Mouse (Mus musculus) testis, adult 2 months (tissue): ENCODE results near the gene Auts2. TPM values are rescaled to one million over a fixed set of nuclear protein-coding genes. Genes with fewer than 3 reads are reported as not detected.

Experiments used
- H3K27ac ChIP-seq: fragments of 200-500 bp; 2 replicates; pipeline ENCODE4 v1.5.1; 2012; ENCODE audit warnings: low read depth, low read length; ENCODE audit not compliant: control insufficient read depth, insufficient read depth
- H3K27me3 ChIP-seq: fragments of 200-500 bp; 2 replicates; pipeline ENCODE4 v1.6.1; 2012; ENCODE audit warnings: mild to moderate bottlenecking, low read length, moderate library complexity; ENCODE audit not compliant: control insufficient read depth, insufficient read depth
- H3K36me3 ChIP-seq: fragments of 200-500 bp; 2 replicates; pipeline ENCODE4 v1.6.1; 2012; ENCODE audit warnings: mild to moderate bottlenecking, low read length; ENCODE audit not compliant: control insufficient read depth, insufficient read depth
- H3K4me1 ChIP-seq: fragments of 200-500 bp; 2 replicates; pipeline ENCODE4 v1.6.1; 2012; ENCODE audit warnings: low read length; ENCODE audit not compliant: control insufficient read depth, insufficient read depth
- H3K4me3 ChIP-seq: fragments of 200-500 bp; 2 replicates; pipeline ENCODE4 v1.5.1; 2012; ENCODE audit warnings: low read depth, mild to moderate bottlenecking, low read length, moderate library complexity, mixed read lengths; ENCODE audit not compliant: control insufficient read depth
- CTCF ChIP-seq: fragments of 200-500 bp; IDR thresholded peaks from 2 replicates; pipeline ENCODE4 v1.5.1; 2012; ENCODE audit warnings: low read depth, mild to moderate bottlenecking, inconsistent platforms, low read length, moderate library complexity; ENCODE audit not compliant: control insufficient read depth, insufficient read depth, insufficient replicate concordance
- POLR2A ChIP-seq: fragments of 200-500 bp; IDR thresholded peaks from 2 replicates; pipeline ENCODE4 v1.6.1; 2012; ENCODE audit warnings: low read depth, mild to moderate bottlenecking, inconsistent platforms, low read length, moderate library complexity; ENCODE audit not compliant: control insufficient read depth
- polyA plus RNA-seq: library from polyadenylated mRNA; depleted of rRNA; stranded (reverse); fragments of >200 nt; gene quantifications from 2 replicates; pipeline ENCODE4 v1.2.3, GENCODE M21; 2012

Gene Auts2
- polyA plus RNA-seq, 1 experiment: 4.3 TPM

DNA sequence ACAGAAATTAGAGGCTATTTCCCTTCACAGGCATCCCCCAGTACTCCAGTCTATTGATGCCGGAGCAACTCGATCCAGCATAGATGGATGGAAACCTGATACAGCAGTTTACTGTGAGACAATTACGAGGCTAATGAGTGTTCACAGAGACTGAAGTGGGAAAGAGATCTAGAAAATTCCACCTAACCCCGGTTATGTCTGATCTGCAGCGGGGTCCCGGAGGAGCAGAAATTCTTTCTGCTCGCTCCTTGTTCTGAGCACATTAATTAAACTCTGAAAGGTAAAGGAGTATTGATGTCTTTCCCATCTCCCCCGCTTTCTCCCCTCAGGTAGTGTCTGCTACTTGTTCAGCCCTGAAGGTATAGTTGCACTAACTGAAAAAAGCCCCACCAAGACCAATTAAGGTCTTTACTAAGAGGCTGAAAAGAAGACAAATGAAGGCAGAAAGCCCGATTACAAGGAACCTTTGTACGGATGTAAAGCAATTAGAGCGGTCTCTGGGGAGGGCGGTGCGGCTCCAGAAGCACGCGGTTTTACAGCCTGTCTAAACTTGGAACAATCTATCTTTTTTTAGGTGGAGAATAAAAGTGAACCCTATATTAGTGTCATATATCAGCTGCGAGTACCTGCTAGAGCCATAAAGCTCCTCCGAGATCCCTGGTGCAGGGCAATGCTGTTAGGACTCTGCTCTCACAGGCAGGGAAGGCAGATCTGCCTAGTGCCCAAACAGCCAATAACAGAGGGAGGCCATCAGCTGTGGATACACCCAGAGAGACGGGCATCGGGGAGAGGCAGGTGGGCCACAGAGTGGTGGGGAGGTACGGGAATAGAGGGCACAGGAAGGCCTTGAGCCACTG, 691.3 kb downstream of the Auts2 start:
- no peaks in the 10 kb centered on the region for H3K27me3 ChIP-seq
- no peak overlapping the region for H3K4me3 ChIP-seq
- no peaks in the 10 kb centered on the region for H3K4me1 ChIP-seq
- H3K27ac ChIP-seq: no peak overlapping the region
- no peaks in the 10 kb centered on the region for H3K36me3 ChIP-seq
- TF ChIP-seq CTCF (no peak), POLR2A (no peak)

DNA sequence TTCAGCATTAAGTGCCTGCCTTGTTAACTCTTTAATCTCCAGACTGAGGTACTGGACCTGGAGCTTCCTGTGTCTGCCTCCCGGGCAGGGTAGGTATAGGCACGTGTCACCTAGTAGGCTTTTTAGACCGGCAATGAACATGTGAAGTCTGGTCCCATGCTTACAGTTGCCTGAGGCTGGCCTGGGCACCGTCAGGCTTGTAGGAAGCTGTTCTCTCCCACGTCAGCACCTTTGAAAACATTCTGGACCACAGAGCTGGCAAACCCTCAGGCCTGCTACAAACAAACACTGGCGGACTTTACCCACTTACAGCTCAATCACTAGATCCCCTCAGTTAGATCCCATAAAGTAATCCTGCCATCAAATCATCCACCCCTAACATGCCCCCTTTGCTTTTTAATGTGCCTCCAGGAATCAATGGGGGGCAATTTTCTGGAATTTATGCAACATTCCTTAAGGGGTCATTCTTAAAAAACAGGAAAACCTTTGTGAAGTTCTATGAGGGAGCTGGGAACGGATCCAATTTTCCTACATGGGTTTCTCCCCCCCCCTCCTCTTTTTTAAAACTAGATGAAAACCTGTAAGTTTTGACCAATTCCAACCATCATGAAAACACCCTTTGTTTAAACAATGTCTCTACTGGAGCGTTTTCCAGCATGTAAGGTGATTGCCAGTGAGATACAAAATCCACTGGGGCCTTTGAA, 692.4 kb downstream of the Auts2 start:
- Histone ChIP-seq H3K4me1 (no peaks in the 10 kb centered on the region), H3K4me3 (no peak overlapping the region), H3K27me3 (no peaks in the 10 kb centered on the region), H3K36me3 (no peaks in the 10 kb centered on the region), H3K27ac (no peak overlapping the region)
- TF ChIP-seq CTCF (no peak), POLR2A (no peak)

DNA sequence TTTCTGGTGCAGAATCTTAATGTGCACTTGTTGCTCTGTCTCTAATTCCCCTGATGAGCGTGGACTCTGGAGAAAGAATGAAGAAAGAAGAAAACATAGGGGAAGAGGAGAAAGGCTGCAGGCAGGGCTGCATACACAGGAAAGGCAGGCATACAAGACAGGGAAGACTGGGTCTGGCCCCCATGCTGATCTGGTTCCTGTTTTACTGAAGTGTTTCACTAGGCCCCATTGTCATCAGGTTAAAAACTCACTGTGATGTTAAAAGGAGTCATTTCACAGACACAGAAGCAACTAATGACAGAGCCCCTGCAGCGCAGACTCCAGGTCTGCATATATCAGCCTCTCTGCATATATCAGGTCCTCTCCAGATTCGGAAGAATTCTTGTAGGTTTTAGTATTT, 693.5 kb downstream of the Auts2 start:
- Histone ChIP-seq H3K27me3 (no peaks in the 10 kb centered on the region), H3K4me3 (no peak overlapping the region), H3K27ac (no peak overlapping the region), H3K36me3 (no peaks in the 10 kb centered on the region), H3K4me1 (no peaks in the 10 kb centered on the region)
- TF ChIP-seq CTCF (no peak), POLR2A (no peak)

DNA sequence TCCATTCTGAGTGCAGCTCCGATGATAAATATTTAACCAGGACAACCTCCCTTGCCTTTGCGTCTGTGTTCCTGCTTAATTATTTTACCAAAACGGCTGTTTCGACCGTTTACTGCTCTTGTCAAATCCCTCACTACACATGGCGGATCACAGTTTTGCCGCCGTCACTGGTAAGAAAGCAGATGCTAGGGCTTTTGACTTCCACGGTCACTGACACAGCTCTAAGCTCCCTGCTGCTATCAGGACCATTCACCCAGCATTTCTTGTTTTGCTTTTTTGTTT, 698.7 kb downstream of the Auts2 start:
- no peaks in the 10 kb centered on the region for H3K27me3 ChIP-seq
- no peak for TF ChIP-seq CTCF
- no peak for TF ChIP-seq POLR2A
- no peak overlapping the region for H3K4me3 ChIP-seq
- H3K27ac ChIP-seq: no peak overlapping the region
- H3K4me1 ChIP-seq: no peaks in the 10 kb centered on the region
- no peaks in the 10 kb centered on the region for H3K36me3 ChIP-seq

DNA sequence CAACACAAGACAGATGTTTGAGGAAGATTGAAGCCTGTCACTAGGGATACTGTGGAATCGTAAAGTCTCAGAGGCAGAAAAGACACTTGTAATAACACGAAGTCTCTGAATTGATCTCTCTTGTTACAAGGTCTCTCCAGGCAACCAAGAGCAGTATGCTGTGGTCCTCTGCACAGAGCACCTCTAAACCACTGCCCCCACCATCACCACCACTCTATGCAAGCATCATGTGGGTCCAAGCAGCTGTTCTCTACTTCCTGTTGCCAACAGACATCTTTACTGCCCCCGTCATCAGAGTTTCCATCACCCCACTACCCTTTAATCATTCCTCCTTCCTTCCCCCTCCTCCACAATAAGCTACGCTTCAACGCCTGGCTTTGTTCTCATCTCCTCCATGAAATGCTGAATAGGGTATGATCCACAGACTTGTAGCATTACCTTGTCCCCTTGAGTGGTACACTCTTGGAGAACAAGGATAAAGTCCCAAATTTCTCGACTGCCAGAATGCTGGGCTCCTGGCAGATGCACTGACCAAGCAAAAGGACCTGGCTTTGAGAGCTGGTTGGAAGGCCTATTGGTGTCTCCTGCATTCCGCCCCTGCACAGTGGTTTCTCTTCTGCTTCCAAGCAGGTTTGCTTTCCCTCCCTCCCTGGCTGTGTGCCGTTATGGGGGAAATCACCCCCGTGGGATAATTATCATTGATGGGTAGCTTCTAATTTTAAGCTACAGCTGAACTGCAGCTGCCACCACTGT, 699.2 kb downstream of the Auts2 start:
- TF ChIP-seq POLR2A: no peak
- no peak for TF ChIP-seq CTCF
- no peak overlapping the region for H3K4me3 ChIP-seq
- no peaks in the 10 kb centered on the region for H3K4me1 ChIP-seq
- no peaks in the 10 kb centered on the region for H3K36me3 ChIP-seq
- H3K27ac ChIP-seq: no peak overlapping the region
- no peaks in the 10 kb centered on the region for H3K27me3 ChIP-seq

DNA sequence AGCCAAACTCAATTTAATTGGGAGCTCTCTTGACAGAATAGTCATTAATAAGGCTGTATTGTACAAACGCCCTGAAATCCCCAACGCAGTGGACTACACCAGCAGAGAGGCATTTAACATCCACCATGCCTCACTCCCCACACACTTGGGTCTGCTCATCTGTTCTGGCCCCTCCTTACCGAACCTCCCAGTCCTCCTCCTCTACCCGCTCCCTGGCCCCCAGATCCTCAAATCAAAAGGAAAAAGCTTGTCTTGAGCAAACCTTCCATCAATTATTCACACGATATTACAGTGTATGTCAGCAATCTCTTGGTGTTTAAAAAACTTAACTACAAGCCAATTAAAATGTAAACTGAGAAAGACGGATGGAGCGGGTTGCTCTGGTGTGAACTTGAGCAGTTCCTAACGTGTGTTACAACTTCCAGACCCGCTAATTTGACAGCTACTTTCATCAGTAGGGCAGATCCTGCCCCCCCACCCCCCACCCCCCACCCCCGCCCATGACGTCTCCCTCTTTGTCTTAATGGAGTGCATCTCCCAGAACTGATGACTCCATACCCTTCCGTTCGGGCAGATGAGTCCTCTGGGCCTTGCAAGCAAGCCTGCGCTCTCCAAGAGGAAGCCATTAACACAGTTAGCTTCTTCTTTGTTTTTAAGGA, 703.4 kb downstream of the Auts2 start:
- no peaks in the 10 kb centered on the region for H3K4me1 ChIP-seq
- no peaks in the 10 kb centered on the region for H3K27me3 ChIP-seq

DNA sequence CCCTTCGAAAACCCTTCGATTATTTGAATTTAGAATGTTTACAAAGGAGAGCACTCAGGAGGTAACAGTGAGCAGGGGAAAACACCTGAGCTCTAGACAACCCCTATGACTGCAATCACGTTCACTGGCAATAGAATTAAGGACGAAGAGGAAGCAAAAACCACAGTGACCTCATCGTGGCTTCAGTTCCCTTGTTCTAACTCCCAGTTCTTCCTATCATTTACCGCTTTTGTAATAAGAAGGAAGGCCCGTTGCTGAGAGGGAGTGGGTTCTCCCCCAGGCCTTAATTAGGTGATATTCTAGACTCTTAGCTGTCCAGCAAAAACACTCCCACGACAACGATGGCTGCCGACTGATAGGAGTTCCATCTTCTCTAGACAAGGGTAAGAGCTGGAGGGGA, 704.1 kb downstream of the Auts2 start:
- Histone ChIP-seq H3K36me3 (no peaks in the 10 kb centered on the region), H3K4me1 (no peaks in the 10 kb centered on the region), H3K4me3 (no peak overlapping the region), H3K27me3 (no peaks in the 10 kb centered on the region), H3K27ac (no peak overlapping the region)
- TF ChIP-seq POLR2A: no peak
- no peak for TF ChIP-seq CTCF

More for the DNA sequence above, 703.4 kb downstream of the Auts2 start:
- H3K27ac ChIP-seq: no peak overlapping the region
- no peaks in the 10 kb centered on the region for H3K36me3 ChIP-seq
- TF ChIP-seq CTCF (no peak), POLR2A (no peak)
- H3K4me3 ChIP-seq: no peak overlapping the region
